Mouse (Mus musculus): ENCODE data around the gene Lrrc51.
A peak's percentile ranks its signal among the peaks of the same experiment; 100 is the strongest.

The Lrrc51 gene

DNA sequence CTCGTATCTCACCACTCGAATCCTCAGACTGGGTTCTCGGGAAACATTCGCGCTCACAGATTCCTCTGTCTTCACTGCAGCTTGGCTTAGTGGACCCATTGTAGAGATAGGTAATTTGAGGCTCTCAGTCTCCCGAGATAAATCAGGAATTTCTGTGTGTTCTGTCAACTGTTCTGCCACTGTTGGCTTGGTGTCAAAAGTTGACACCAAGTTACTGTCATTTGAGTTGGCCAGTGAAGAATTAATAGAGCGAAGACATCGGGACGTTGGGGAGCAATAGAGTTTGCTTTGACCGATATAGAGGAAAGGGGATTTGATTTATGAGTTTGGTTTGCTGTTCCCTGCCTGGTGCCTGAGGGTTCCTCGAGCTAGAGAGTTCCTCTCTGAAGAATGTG is 27.4 kb downstream of the Lrrc51 start, which contains the start of gene Tomt:
Gene Tomt, minus strand, starts transcription at position 73 of the 395 bp plus-strand sequence.
- no peak for TF ChIP-seq GATA4 (IDR thresholded peaks at IDR 0.05; ENCODE audit: insufficient replicate concordance, low read length)

DNA sequence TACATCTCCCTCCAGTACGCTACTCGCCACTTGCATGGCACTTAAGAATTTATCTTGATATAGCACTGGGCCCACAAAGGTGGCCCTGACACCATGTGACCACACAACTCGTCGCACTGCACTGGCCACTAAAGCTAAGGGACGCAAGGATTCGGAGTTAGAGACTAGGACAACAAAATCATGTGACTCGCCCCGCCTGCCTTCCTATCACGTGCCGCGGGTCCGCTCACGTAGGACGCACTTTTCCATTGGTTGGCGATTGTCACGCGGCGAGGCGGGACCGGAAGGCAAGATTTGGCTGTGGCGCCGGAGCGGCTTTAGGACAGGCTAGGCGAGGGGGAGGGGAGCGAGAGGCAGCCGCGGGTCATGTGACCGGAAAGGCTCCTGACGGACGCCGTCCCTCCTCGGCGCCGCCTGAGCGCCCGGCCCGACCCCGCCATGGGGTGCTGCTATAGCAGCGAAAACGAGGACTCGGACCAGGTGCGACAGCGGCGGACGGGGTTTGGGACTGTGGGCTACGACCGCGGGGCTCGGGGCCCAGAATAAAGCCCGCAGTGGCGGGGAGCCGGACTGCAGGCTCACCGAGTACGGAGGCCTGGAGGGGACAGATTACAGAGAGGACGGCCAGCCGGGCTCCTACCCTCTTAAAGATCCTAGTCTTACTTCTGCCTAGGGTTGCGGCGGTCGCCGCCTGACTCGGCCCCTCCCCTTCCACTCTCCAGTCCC is 28.0 kb downstream of the Lrrc51 start, which contains the start of gene Lamtor1:
Gene Lamtor1, plus strand, starts transcription at position 344 of the 726 bp plus-strand sequence.
- TF ChIP-seq GATA4 (IDR thresholded peaks at IDR 0.05; ENCODE audit: insufficient replicate concordance, low read length): peak; percentile 40; the same call in 1 of the 2 replicates

DNA sequence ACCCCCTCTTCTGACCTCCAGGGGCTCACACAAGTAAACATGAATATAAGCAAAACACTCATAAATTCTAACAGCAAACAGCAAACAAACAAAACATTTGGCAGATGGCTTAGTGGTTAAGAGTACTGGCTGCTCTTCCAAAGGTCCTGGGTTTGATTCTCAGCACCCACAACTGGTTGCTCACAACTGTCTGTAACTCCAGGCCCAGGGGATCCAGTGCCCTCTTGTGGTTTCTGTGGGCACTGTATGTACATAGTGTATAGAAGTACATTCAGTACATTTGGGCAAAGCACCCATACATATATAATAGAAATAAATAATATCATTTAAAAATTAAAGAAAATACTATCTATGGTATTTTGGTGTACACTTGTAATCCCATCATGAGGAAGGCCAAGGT is 30.8 kb downstream of the Lrrc51 start:
- no peak for TF ChIP-seq GATA4 (IDR thresholded peaks at IDR 0.05; ENCODE audit: insufficient replicate concordance, low read length)

DNA sequence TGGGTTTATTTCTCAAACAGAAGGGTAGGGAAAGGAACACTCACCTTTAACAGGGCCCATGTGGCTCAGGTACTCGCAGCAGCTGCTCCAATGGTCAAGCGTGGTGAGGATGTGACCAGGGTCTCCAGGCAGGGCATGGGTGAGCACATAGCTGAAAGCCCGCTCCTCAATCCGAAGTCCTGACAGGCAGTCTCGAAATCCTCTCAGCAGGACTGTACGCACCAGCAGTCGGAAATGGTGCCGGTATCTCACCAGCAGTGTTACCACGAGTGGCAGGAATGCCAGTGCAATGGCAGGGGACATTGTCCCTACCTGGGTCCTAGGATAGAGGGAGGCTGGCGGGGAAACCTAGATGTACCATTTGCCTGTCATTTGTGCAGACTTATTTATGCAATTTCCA is 31.7 kb downstream of the Lrrc51 start:
- no peak for TF ChIP-seq GATA4 (IDR thresholded peaks at IDR 0.05; ENCODE audit: insufficient replicate concordance, low read length)

DNA sequence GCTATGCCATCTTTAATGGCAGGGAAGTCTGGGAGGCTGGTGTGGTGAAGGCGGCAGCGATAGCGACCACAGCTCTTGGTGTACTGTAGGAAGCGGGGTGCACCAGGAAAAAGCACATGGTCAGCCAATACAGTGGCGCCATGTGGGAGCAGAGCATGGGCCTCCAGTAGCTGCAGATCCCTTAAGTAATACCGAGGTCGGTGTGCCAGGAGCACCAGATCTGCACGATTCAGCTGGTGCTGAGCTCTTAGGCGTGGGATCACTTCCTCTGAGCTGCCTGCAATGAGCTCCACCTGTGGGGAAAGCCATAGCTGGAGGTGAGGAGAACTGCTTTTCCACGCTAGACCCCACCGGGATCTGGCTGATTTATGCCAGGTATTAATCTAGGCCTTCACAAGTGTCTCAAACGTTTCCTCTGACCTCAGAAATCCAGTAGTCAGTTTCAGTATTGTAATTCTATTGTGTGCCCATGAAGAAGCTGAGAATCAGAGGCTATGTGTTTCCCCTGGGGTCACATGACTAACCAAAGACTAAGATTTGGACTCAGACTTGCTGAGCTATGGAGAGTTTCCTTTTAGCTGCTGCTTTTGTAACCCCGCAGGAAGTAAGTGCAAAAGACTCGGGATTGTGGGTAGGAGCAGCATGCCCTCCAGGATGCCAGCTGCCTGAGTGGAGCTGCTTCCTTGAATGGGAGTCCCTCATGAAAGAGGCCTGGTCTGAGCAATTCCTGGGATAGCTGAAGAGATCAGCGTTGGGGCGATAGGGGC is 33.2 kb downstream of the Lrrc51 start:
- TF ChIP-seq GATA4 (IDR thresholded peaks at IDR 0.05; ENCODE audit: insufficient replicate concordance, low read length): no peak

DNA sequence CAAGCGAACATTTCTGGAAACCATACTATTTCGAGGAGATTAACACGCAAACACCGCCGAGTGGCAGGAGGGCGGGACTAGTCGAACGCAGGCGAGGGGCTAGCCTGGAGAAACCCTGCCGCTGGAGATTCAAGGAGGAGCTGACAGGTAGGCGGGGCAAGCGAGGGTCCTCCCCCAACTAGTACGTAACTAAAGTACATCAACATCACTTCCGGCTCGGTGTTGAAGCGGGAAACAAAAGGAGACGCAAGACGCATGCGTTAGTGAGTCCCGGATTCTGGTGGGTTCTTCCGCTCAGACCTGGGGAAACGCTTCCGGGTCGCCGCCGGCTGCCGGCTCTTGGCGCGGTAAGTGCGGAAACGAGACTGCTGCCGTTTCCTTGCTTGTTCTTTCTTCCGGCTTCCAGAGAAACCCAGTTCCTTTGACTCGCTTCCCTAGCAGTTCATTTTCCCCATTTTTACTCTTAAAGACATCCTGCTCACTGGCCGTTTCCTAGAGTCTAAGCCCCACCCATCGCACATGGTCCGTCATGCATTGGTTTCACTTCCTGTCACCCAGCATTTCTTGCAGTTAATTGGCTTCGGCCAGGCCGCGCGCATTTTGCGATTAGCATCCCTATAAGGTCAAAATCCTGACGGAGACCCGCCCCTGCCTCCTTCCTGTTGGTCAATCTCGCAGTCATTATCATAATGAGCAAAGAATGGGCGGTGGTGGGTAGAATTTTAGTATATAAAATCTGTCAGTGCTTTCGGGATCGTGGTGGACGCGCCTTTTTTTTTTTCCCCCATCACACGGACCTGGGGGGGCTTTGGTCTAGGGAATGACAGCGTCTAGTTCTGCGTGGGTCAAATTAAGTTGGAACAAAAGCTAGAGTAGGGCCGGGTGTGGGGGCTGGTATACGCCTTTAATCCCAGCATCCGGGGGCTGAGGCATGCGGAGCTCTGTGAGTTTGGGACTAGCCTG is 37.3 kb downstream of the Lrrc51 start:
- TF ChIP-seq GATA4 (IDR thresholded peaks at IDR 0.05; ENCODE audit: insufficient replicate concordance, low read length): 0 out of 2 replicates have a peak, but pooled peaks have one; percentile 64

DNA sequence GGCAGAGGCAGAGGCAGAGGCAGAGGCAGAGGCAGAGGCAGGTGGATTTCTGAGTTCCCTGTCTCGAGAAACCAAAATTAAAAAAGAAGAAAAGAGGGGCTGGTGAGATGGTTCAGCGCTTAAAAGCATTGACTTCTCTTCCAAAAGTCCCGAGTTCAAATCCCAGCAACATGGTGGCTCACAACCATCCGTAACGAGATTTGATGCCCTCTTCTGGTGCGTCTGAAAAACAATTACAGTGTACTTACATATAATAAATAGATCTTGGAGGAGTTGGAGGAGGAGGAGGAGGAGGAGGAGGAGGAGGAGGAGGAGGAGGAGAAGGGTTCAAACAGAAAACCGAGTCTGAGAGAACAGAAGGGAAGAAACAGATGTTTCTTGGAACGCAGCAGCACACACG is 38.0 kb downstream of the Lrrc51 start:
- TF ChIP-seq GATA4 (IDR thresholded peaks at IDR 0.05; ENCODE audit: insufficient replicate concordance, low read length): no peak

DNA sequence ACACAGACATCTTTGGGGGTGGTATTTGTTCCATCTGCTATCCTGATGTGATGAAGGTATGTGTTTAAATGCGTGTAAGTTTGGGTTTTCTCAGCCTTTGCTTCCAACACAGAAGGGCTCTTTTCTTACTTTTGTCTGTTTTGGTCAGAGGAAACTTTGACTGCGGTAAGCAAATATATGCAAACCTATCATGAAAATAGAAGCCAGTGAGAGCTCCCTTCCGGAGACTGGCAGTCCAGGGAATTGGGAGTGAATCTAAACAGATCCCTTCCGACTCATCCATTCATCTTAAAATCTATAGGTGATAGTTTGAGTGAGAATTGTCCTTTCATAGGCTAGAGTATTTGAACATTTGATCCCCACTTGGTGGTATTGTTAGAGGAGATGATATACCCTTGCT is 45.2 kb downstream of the Lrrc51 start:
- TF ChIP-seq GATA4 (IDR thresholded peaks at IDR 0.05; ENCODE audit: insufficient replicate concordance, low read length): no peak

DNA sequence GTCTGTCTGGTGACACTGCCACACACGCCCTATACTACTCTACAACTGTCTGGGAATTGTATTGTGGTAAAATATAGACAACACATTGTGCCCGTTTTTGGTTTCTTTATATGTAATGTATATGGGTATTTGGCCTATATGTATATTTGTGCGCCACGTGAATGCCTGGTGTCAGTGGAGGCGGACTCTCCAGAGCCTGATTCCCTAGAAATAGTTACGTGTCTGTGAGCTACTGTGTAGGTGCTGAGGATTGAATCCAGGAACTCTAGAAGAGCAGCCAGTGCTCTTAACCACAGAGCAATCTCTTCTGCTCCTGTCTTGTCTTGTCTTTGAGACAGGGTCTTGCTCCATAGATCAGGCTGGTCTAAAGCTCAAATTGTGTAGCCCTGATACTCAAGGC is 47.4 kb downstream of the Lrrc51 start:
- TF ChIP-seq GATA4 (IDR thresholded peaks at IDR 0.05; ENCODE audit: insufficient replicate concordance, low read length): no peak

DNA sequence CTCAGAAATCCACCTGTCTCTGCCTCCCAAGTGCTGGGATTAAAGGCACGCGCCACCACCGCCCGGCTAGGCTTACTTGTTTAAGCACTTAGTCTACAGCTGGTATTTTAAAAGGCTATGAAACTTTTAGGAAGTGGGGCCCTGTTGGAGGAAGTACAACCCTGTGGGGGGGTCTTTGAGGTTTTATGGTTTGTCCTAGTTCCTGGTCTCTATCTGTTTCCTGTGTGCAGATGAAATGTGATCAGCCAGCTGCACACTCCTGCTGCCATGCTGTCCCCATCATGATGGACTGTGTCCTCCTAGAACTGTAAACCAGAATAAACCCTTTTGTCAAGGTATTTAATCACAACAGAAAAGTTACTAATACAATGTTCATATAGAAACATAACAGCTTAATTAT is 49.5 kb downstream of the Lrrc51 start:
- no peak for TF ChIP-seq GATA4 (IDR thresholded peaks at IDR 0.05; ENCODE audit: insufficient replicate concordance, low read length)

DNA sequence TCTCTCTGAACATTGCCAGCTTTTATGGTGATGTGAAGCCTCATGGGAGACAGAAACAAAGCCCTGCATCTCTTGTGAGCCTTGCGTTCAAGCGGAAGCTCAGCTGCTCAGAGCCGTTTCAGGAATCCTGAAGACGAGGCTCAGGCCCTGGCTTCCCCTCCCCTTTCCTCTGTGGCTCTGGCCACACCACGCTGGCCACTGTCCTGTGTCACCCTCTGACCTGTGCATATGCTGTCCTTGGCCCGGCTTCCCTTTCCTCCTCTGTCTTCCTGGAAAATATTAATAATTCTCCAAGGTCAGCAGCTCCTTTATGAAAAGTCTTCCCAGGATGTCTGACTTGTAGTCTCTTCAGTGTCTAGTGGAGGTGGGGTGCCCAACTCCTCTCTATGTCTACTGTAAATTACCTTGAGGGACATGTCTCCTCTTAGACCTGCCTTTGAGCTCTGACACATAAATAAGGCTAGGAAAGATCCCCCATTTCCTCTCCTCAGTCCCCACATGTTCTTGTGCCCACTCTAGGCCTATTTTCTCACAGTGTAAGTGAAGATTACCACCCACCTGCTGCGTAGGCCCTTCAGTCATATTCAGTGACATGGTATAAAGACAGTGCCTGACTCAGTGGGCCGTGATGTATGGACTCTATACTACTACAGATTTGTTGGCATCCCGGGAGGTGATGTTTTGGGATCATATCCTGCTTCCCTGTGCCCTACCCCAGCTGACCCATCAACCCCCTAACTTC is 51.1 kb downstream of the Lrrc51 start:
- peak; percentile 39; the same call in 1 of the 2 replicates for TF ChIP-seq GATA4 (IDR thresholded peaks at IDR 0.05; ENCODE audit: insufficient replicate concordance, low read length)

DNA sequence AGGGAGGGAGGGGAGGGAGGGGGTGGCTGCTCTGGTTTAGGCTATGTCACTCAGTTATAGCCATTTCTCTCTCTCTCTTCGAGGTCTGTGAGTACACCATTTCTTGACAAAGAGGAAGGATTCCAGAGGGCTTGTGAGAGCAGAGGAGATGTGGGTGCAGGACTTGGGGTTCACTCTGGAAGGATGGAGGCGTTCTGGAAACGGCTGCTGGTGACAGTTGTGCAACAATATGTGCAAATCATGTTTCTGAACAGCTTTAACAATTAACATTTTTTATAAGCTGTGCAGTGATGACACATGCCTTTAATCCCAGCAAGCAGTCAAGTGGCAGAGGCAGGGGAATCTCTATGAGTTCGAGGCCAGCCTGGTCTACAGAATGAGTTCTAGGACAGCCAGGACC is 52.8 kb downstream of the Lrrc51 start:
- TF ChIP-seq GATA4 (IDR thresholded peaks at IDR 0.05; ENCODE audit: insufficient replicate concordance, low read length): no peak

DNA sequence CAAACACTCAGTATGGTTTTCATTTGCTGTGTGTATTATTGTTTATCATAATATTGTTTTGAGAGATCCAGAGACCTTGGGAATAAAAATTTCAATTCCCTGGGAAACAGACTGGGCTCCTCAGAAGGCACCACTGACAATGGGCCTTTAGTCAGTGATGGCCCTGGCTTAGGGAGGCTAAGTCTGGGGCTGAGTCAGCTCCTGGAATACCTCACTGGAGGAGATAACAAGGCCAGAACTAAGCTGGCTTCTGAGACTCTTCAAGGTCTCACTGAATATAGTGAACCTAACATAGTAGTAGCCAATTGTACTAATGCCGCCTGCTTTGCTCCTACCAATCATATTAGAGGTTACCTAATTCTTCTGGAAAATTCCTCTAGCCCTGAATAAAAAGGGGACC is 57.7 kb downstream of the Lrrc51 start:
- TF ChIP-seq GATA4 (IDR thresholded peaks at IDR 0.05; ENCODE audit: insufficient replicate concordance, low read length): no peak

DNA sequence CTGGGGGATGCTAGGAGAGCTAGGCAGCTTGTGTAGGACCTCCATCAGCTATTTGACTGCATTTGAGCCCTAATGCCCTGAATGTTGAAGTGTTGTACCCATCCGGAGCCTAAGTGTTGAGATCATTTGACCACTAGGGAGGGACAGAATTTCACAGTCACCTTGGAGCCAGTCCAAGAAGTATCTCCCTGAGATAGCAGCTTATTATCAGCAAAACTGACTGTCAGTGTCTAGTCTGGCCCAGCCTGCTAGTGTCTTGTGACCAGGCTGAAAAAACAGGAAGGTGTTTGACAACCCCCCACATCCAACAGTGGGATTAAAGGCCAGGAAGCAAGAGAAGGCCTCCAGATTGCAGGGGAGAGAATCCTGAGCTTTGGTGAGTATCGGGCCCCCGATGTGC is 62.4 kb downstream of the Lrrc51 start:
- peak; percentile 94 for TF ChIP-seq GATA4 (IDR thresholded peaks at IDR 0.05; ENCODE audit: insufficient replicate concordance, low read length)
